Mouse (Mus musculus) cerebellum, adult 11-12 months (tissue): Measurements from ENCODE around the gene Fubp1.

Source experiments
- DNase-seq: peaks from one replicate; pipeline ENCODE4 v3.0.0; 2022

The Fubp1 gene

DNA sequence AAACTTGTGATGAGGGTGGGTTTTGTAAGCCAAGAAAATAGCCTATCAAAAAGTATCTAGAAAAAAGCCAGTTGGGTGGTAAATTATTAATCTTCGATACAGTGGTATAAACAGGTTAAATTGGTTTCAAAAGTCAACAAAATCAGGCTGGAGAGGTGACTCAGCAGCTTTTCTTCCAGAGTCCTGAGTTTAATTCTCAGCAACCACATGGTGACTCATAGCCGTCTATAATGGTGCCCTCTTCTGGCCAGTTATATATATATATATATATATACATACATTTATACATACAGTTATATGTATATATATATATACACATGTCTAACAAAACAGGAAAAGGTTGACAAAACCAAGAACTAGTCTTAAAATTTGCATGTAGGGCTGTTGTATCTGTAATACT, 28.6 kb downstream of the Fubp1 start:
- DNase-seq: no peak

- DNase-seq: no peak
Measured at GRCm38 (mm10) chr3:152239592-152239991, 29.4 kb downstream of the Fubp1 start.

GRCm38 (mm10) chr3:152241098-152241497, 30.9 kb downstream of the Fubp1 start:
- DNase-seq: no peak

DNA sequence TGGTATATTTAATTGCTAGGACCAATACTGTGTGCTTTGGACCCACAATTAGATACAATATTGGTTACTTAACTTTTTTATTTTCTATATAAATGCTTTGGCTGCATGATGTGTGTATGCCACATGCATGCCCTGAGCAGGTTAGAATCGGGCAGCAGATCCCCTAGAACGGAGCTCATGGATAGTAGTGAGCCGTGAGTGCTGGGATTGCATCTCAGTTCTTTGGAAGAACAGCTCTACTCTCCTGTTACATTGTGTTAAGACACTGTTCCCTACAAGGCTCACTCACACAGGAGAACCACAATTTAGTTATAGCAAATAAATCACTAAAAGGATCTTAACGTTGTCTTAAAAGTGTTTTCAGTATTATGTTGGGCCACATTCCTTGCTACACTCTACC, 33.1 kb downstream of the Fubp1 start:
- DNase-seq: no peak

DNA sequence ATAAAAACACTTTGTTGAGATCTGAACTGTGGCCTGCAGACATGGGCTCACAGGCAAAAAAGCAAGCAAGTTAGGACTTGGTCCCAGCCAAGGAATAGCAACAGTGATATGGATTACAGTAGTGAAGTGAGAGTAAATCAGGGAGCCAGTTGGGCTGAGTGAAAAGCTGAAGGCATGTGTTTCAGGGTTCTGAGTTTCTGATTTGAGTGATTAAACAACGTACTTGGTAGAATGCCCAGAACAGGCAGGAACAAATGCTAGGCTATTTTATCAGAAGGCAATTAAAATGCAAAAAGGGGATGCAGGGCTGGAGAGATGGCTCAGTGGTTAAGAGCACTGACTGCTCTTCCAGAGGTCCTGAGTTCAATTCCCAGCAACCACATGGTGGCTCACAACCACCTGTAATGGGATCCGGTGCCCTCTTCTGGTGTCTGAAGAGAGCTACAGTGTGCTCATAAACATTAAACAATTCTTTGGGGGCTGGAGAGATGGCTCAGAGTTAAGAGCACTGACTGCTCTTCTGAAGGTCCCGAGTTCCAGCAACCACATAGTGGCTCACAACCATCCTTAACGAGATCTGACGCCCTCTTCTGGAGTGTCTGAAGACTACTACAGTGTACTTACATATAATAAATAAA, 35.2 kb downstream of the Fubp1 start:
- no peak for DNase-seq

DNA sequence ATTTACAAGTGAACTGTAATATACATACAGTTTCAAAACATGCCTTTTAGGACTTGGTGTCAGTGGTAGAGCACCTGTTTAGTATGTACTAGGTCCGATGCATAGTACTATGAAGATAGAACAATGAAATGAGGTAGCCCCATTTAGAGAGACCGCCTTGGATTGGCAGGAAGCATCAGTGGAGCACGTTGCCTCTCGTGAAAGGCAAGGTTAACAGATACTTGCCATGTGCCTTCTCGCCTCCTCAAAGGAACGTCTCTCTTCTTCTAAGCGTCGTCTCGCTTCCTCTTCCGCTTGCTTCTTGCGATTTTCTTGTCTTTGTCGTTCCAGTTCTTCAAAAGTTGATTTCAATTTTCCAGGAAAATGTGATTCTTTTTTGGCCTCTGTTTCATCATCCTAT, 37.5 kb downstream of the Fubp1 start:
- DNase-seq: no peak

DNA sequence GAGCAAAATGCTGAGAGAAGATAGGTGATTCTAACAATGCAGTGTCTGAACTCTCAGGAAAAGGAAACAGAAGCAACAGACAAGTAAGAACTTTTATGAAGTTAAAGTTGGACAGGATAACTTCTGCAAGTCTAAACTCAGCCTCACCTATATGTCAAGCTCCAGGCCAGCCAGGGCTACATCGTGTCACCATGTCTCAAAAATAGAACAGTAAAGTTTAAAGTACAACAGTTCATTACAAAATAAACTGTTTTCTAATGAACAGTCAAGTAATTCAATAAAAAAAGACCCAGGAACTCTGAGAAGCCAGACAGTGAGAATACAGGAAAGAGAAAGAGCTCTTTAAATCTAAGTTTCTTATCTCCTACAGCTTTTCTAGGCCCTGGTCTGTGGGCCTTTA, 40.3 kb downstream of the Fubp1 start:
- DNase-seq: no peak

DNA sequence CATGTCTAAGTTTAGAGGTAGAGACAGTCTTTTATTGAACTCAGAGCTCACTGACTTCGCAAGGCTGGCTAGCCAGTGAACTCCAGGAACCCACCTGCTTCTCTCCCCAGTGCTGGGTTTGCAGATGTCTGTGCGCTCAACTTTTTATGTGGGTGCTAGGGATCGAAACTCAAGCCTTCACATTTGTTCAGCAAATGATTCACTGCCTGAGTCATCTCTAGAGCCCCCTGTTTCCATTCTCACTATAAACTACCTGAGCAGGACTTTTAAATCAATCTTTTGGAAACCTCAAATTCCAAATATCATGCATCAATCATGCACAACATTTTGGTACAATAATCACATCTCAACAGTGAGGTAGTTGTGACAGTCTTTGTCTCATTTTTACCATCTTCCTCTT, 47.3 kb downstream of the Fubp1 start:
- DNase-seq: no peak

GRCm38 (mm10) chr3:152259409-152259808, 49.2 kb downstream of the Fubp1 start:
- DNase-seq: peak; percentile 31

- no peak for DNase-seq
Measured at GRCm38 (mm10) chr3:152260362-152260761, 50.1 kb downstream of the Fubp1 start.

GRCm38 (mm10) chr3:152261436-152261835, 51.2 kb downstream of the Fubp1 start:
- DNase-seq: no peak

DNA sequence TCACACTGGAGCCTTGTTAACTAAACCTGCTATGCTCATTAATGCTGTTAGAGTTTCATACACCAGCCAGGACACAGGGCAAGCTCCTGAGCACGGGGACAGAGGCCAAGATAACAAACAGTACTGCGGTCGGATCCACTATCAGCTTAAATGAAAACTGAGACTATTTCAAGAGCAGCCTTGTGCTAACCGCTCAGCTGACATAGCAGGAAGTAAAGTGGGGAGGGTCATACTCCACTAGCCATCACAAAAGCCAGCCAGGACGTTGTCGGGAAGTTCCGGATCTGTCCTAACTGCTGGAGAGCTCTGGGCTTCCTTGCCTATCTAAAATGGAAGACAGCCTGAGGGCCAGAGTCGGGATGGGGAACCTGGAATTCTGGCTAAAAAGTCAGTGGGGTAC, 51.7 kb downstream of the Fubp1 start:
- DNase-seq: no peak

DNA sequence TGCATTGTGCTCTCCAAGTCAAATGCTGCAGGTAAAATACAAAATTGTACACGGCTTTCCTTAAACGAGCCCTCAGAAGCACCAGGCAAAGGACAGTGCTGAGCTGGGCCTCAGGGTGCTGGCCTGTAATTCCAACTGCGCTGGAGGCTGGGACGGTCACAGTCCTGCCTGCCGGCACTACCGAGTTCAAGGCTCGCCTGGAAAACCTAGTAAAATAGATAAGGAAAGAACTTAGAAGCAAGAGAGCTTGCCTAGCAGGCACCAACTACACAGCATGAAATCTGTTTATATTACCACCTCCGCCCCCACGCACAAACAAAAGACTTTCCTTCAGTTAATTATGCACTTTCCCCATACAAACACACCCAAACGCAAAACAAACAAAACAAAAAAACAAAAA, 54.2 kb downstream of the Fubp1 start:
- no peak for DNase-seq

GRCm38 (mm10) chr3:152264830-152265229, 54.6 kb downstream of the Fubp1 start:
- no peak for DNase-seq

DNA sequence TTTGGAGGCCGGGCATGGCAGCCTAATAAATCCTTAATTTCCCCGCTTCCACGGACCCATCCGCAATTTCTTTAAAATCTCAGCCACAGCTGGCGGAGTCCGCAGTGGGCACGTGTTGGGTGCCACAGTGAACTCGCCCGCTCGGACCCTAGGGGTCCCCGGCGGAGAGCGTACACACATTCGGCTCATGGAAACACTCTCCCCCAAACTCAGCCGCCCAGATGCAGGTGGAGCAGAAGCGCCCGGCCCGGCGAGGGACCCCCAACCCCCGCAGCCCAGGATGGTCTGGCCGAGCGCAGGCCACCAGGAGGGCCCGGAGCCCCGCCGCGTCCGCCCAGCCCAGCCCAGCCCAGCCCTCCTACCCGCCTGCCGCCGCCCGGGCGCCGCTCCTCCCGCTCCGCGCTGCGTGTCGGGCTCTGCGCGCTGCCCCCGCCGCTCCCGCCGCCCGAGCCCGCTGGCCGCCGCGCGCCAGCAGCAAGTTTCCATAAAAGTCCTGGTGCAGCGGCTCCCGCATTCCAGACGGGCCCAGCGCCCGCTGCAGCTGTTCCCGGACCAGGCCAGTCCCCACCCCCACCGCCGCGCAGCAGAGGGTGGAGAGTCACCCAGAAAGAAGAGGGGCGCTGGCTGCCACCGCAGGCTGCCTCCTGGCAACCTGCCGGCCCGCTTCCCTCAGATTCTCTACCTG, 55.3 kb downstream of the Fubp1 start:
- no peak for DNase-seq

DNA sequence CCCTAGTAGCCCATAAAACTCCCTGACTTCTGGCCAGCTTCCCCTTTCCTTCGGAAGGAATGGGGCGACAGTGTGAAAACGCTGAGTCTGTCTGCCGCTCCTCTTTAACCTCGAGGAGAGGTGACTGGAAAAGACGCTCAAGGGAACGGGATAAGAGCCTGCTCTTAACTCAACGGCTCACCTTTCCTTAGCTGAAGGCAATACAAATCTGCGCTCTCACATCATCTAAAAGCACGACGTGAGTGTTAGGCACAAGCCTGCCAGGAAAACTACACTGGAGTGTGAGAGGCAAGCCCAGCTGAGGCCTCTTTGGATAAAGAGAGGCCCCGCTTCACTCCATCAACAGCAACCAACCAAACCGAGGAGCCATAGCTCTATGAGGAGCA, 55.8 kb downstream of the Fubp1 start, which contains the start of gene Nexn:
Gene Nexn (minus strand): TSS at position 315 of the 386 bp plus-strand sequence.
- DNase-seq: no peak

- no peak for DNase-seq
Measured at GRCm38 (mm10) chr3:152268099-152268498, 57.9 kb downstream of the Fubp1 start.

- no peak for DNase-seq
Measured at GRCm38 (mm10) chr3:152271071-152271710, 61.0 kb downstream of the Fubp1 start.

DNA sequence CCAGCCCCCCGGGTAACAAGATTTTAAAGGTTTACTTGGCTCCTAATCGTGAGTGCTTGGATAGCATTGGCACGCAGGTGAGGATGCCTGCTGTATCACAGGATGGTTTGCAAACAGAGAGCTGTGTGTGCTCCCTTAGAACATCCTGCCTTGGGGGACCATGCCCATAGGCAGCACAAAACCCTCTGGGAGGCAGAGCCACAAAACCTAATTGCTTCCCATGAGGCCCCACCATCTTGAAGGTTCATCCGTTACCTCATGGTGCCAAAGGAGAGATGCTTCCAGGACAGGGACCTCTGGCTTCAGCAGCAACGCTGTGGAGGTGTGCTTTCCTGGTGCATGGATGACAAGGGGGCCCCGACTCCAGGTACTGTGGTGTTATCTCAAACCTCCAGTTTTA, 61.7 kb downstream of the Fubp1 start:
- DNase-seq: no peak

DNA sequence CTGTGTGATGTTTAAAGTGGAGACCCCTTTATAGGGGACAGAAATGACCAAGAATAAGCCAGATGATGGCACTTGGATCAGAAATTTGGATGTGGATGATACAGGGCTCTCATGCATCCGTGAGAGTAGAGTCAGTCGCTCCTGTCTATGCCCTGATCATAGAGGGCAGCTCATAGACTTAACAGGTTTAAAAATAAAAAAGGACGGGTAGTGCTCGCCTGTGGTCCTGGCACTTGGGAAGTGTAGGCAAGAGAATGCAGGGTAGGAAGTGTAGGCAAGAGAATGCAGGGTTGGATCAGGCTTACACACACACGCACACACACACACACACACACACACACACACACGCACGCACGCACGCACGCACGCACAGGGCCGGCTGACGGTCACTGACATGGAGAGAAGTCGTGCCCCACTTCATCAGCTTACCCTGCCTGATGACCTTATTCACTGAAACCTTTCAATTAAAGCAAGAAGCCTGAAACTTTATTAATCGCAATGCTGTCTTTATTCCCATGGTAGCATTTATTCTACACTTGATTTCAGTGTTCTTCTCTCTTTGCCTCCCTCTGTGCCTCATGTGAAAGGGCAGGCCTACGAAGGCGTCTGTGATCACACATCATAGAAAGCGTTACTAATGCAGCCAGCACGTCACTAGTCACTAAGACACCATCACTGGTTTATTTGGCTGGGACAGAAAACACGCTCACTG, 62.9 kb downstream of the Fubp1 start:
- no peak for DNase-seq

- DNase-seq: no peak
Measured at GRCm38 (mm10) chr3:152275008-152275407, 64.8 kb downstream of the Fubp1 start.

GRCm38 (mm10) chr3:152276935-152277334, 66.7 kb downstream of the Fubp1 start:
- no peak for DNase-seq

GRCm38 (mm10) chr3:152277912-152278311, 67.7 kb downstream of the Fubp1 start:
- DNase-seq: no peak

- no peak for DNase-seq
Measured at GRCm38 (mm10) chr3:152278431-152278830, 68.2 kb downstream of the Fubp1 start.
